Mouse (Mus musculus) megakaryocyte-erythroid progenitor cell, adult 5 weeks (primary cell): ENCODE measurements around the gene Zfp518a. TPM values are rescaled to one million over a fixed set of nuclear protein-coding genes. Genes with fewer than 3 reads are reported as not detected.

Experiments
- polyA plus RNA-seq: library from polyadenylated mRNA; stranded (reverse); fragments of >175 nt; gene quantifications from 2 replicates; pipeline ENCODE4 v1.2.3, GENCODE M21; 2012

Gene Zfp518a
- polyA plus RNA-seq: 0.49 and 0.51 TPM in 2 replicates

DNA sequence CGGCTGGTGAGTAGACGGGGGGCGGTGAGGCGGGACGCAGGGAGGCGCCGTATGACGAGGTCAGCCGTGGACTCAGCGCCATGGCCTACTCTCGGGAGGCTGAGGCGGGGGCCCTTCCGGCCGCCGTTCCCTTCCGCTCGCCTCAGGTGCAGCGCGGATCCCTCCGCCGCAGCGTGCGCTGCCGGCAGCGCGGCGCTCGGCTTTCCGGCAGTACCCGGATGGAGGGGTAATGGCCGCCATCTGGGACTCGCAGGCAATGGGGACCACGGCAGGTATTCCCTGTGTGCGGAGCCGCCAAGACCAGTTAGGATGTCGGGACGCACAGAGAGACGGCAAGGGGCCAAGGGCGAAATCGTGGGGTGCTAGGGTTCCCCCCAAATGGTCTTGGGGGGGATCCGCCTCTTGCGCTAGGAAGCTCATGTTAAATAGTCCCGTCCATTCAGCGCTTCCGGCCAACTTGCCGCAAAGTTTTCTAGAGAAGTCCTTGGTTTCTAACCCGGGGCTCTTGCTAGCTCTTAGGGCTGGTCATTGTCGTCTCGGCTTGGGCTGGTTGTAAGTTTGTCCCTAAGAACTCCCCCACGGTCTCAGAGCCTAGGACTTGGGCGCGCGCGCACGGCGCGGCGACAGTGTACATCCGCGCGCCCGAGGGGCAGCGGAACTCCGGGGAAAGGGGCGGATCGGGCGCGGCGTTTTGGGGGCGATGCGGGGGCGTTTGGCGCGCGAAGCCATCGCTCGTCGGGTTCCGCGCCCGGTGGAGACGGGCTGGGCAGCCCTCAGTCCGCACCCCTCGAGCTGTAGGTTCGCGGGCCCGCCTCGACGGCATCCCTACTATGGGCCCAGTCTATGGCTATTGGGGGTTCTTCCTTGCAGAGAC is at the start of gene Zfp518a:
Gene Zfp518a (plus strand): TSS at position 187 of the 874 bp plus-strand sequence.

Other genes starting within 250 kb of the Zfp518a start
- 0.02 and 0.23 TPM in 2 replicates for gene Cc2d2b, start 146.0 kb upstream of the Zfp518a start, polyA plus RNA-seq
- 2.7 and 3.8 TPM in 2 replicates for gene Ccnj, start 63.4 kb upstream of the Zfp518a start, polyA plus RNA-seq
- gene Blnk, start 99.8 kb downstream of the Zfp518a start, polyA plus RNA-seq: 3.6 and 6.2 TPM in 2 replicates
- gene Dntt, start 134.6 kb downstream of the Zfp518a start, polyA plus RNA-seq: 3.9 and 9.0 TPM in 2 replicates
- not detected in 2 replicates for gene Opalin, start 182.4 kb downstream of the Zfp518a start, polyA plus RNA-seq